Mouse (Mus musculus): ENCODE measurements around the gene Tubg2. TPM values are rescaled to one million over a fixed set of nuclear protein-coding genes. Genes with fewer than 3 reads are reported as not detected.

Gene Tubg2
- total RNA-seq, 1 experiment: 0.31 TPM

DNA sequence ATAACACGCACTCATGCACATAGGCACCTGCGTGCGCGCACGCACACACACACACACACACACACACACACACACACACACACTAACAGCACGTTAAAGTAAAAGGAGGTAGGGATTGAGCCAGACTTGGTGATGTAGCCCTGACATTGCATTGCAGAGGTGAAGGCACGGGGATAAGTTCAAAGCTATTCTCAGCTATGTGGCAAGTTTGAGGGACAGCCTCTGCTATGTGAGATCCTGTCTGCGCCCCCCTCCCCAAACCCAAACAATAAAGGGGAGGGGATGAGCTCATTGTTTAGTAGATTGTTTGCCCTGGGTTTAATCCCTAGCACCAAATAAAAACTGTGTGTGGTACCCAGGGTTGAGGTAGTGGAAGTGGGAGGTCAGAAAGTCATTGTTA, 14.6 kb upstream of the Tubg2 start:
- H3K27ac ChIP-seq (ENCODE audit: insufficient read depth, low read depth, low read length, poor library complexity, severe bottlenecking): no peak overlapping the region
- H3K9me3 ChIP-seq (ENCODE audit: control insufficient read depth, insufficient read depth, low read depth, low read length): no peaks in the 10 kb centered on the region
- no peaks in the 10 kb centered on the region for H3K36me3 ChIP-seq (ENCODE audit: control insufficient read depth, insufficient read depth, low read length, poor library complexity, severe bottlenecking)
- in situ Hi-C loops (cut with MboI; ENCODE audit: low sequenced_read_pairs in 2 of 2, unreplicated experiment in 2 of 2): no loop called here
- no peak overlapping the region for H3K4me3 ChIP-seq (ENCODE audit: insufficient read depth in 1 of 2, low read depth in 1 of 2, low read length in 2 of 2, poor library complexity in 1 of 2, severe bottlenecking in 1 of 2)
- no peak for DNase-seq (ENCODE audit: low read depth, low spot score)
- TF ChIP-seq MAFK (IDR thresholded peaks at IDR 0.05; ENCODE audit: insufficient read depth, low read depth, low read length) (no peak), CHD2 (IDR thresholded peaks at IDR 0.05; ENCODE audit: low read depth, low read length) (no peak), ZNF384 (IDR thresholded peaks at IDR 0.05; ENCODE audit: low read depth, low read length) (no peak), HCFC1 (IDR thresholded peaks at IDR 0.05; ENCODE audit: borderline replicate concordance, insufficient read depth, low read length) (no peak), ZC3H11A (IDR thresholded peaks at IDR 0.05; ENCODE audit: borderline replicate concordance, low read depth, low read length) (no peak)
- peaks cover 2 to 11% of the 10 kb centered on the region in 2 experiments; a peak in 1 of 4 replicates for H3K4me1 ChIP-seq (ENCODE audit: control insufficient read depth in 2 of 2, insufficient read depth in 2 of 2, low read length in 2 of 2, poor library complexity in 1 of 2)
- no peak overlapping the region for H3K9ac ChIP-seq (ENCODE audit: insufficient read depth, low read depth, low read length, poor library complexity, severe bottlenecking)

DNA sequence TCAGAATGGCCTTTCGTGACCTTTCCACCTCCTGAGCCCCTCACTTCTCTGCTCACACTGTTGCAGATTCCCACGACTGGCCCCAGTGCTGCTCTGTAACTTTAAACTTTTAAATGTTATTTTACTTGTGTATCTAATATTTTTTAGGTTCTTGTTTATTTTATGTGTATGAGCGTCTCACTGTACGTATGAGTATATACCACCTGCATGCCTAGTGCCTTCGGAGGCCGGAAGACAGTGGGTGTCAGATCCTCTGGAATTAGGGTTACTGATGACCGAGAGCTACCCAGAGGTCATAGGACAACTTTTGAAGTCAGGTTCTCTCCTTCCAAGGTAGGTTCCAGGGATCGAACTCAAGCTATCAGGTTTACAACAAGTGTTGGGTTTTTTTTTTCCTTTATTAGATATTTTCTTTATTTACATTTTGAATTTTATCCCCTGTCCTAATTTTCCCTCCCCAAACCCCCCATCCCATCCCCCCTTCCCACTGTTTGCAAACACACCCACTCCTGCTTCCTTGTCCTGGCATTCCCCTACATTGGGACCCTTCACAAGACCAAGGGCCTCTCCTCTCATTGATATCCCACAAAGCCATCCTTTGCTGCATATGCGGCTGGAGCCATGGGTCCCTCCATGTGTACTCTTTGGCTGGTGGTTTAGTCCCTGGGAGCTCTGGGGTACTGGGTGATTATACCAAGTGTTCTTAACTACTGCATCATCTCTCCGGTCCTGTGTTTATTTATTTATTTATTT, 13.3 kb upstream of the Tubg2 start:
- Histone ChIP-seq H3K9ac (ENCODE audit: insufficient read depth, low read depth, low read length, poor library complexity, severe bottlenecking) (no peak overlapping the region), H3K27ac (ENCODE audit: insufficient read depth, low read depth, low read length, poor library complexity, severe bottlenecking) (no peak overlapping the region; the same call in 1 of the 2 replicates), H3K4me3 (ENCODE audit: insufficient read depth in 1 of 2, low read depth in 1 of 2, low read length in 2 of 2, poor library complexity in 1 of 2, severe bottlenecking in 1 of 2) (no peak overlapping the region), H3K36me3 (ENCODE audit: control insufficient read depth, insufficient read depth, low read length, poor library complexity, severe bottlenecking) (no peaks in the 10 kb centered on the region), H3K4me1 (ENCODE audit: control insufficient read depth in 2 of 2, insufficient read depth in 2 of 2, low read length in 2 of 2, poor library complexity in 1 of 2) (peaks cover 2 to 11% of the 10 kb centered on the region in 2 experiments; a peak in 1 of 4 replicates), H3K9me3 (ENCODE audit: control insufficient read depth, insufficient read depth, low read depth, low read length) (no peaks in the 10 kb centered on the region)
- in situ Hi-C loops (cut with MboI; ENCODE audit: low sequenced_read_pairs in 2 of 2, unreplicated experiment in 2 of 2): no loop called here
- TF ChIP-seq CHD2 (IDR thresholded peaks at IDR 0.05; ENCODE audit: low read depth, low read length) (no peak), HCFC1 (IDR thresholded peaks at IDR 0.05; ENCODE audit: borderline replicate concordance, insufficient read depth, low read length) (no peak)
- no peak for DNase-seq (ENCODE audit: low read depth, low spot score)

DNA sequence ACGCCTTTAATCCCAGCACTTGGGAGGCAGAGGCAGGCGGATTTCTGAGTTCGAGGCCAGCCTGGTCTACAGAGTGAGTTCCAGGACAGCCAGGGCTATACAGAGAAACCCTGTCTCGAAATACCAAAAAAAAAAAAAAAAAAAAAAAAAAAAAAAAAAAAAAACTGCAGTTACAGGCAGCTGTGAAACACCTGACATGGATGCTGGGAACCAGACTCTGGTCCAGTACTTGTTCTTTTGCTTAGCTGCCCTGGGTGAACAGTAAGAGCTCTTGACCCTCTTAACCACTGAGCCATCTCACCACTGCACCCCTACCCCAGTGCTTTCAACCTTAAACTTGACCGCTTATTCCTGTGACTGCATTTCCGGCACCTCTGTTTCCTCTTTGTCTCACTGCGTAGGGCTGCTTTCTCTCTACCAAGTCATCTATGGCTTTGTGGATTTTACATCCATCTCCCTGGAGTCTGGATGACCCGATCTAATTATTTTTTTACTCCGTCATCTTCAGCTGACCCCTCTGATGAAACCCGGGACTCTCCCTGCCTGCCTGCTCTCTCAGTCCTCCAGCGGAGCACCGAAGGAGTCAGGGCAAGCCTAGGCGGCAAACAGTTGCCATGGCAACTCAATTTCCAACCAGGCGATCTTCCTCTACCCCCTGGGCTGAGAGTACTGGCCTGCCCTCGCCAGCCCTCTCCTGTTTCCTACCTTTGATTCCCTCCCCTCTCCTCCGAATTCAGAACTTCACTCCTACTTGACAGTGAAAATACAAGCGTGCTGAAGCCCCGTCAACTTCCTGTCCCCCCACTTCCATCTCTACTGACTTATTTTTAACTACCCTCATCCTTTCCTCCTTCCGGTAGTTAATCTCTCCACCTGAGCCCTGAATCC, 12.1 kb upstream of the Tubg2 start:
- peak overlapping the region; percentile 42; the same call in 1 of the 2 replicates for H3K27ac ChIP-seq (ENCODE audit: insufficient read depth, low read depth, low read length, poor library complexity, severe bottlenecking)
- no peak overlapping the region; the same call in 1 of the 2 replicates for H3K9ac ChIP-seq (ENCODE audit: insufficient read depth, low read depth, low read length, poor library complexity, severe bottlenecking)
- TF ChIP-seq ZC3H11A (IDR thresholded peaks at IDR 0.05; ENCODE audit: borderline replicate concordance, low read depth, low read length) (no peak), MAFK (IDR thresholded peaks at IDR 0.05; ENCODE audit: insufficient read depth, low read depth, low read length) (no peak), HCFC1 (IDR thresholded peaks at IDR 0.05; ENCODE audit: borderline replicate concordance, insufficient read depth, low read length) (no peak), ZNF384 (IDR thresholded peaks at IDR 0.05; ENCODE audit: low read depth, low read length) (peak; percentile 45; the same call in 1 of the 2 replicates), CHD2 (IDR thresholded peaks at IDR 0.05; ENCODE audit: low read depth, low read length) (no peak)
- no peak overlapping the region for H3K4me3 ChIP-seq (ENCODE audit: insufficient read depth in 1 of 2, low read depth in 1 of 2, low read length in 2 of 2, poor library complexity in 1 of 2, severe bottlenecking in 1 of 2)
- no peak for DNase-seq (ENCODE audit: low read depth, low spot score)
- peaks cover 2 to 12% of the 10 kb centered on the region in 2 experiments; a peak in 1 of 4 replicates for H3K4me1 ChIP-seq (ENCODE audit: control insufficient read depth in 2 of 2, insufficient read depth in 2 of 2, low read length in 2 of 2, poor library complexity in 1 of 2)
- no peaks in the 10 kb centered on the region for H3K36me3 ChIP-seq (ENCODE audit: control insufficient read depth, insufficient read depth, low read length, poor library complexity, severe bottlenecking)
- in situ Hi-C loops (cut with MboI; ENCODE audit: low sequenced_read_pairs in 2 of 2, unreplicated experiment in 2 of 2): no loop called here
- H3K9me3 ChIP-seq (ENCODE audit: control insufficient read depth, insufficient read depth, low read depth, low read length): no peaks in the 10 kb centered on the region

DNA sequence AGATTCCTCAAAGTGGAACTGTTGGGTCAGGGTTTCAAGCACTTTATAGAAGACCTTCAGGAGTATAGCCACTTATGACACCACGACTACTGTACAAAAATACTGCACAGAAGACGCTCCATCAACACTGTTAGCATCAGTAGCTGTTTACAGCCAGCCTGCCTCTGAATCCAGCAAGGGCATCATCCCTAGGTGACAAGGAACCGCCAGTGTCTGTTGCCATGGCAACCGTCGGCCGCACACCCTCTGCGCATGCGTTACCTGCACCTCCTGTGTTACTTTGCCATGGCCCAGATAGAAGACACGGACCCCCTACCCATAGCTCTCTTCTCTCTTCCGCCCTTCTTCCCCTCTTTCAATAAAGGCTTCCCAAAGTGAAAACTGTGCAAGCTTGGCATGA, 9.3 kb upstream of the Tubg2 start:
- Histone ChIP-seq H3K27ac (ENCODE audit: insufficient read depth, low read depth, low read length, poor library complexity, severe bottlenecking) (no peak overlapping the region), H3K4me1 (ENCODE audit: control insufficient read depth in 2 of 2, insufficient read depth in 2 of 2, low read length in 2 of 2, poor library complexity in 1 of 2) (peaks cover 1 to 9% of the 10 kb centered on the region in 2 experiments; a peak in 2 of 4 replicates), H3K36me3 (ENCODE audit: control insufficient read depth, insufficient read depth, low read length, poor library complexity, severe bottlenecking) (no peaks in the 10 kb centered on the region), H3K9me3 (ENCODE audit: control insufficient read depth, insufficient read depth, low read depth, low read length) (no peaks in the 10 kb centered on the region), H3K4me3 (ENCODE audit: insufficient read depth in 1 of 2, low read depth in 1 of 2, low read length in 2 of 2, poor library complexity in 1 of 2, severe bottlenecking in 1 of 2) (no peak overlapping the region), H3K9ac (ENCODE audit: insufficient read depth, low read depth, low read length, poor library complexity, severe bottlenecking) (no peak overlapping the region)
- DNase-seq (ENCODE audit: low read depth, low spot score): no peak
- in situ Hi-C loops (cut with MboI; ENCODE audit: low sequenced_read_pairs in 2 of 2, unreplicated experiment in 2 of 2): no loop called here
- TF ChIP-seq ZC3H11A (IDR thresholded peaks at IDR 0.05; ENCODE audit: borderline replicate concordance, low read depth, low read length): no peak
- no peak for TF ChIP-seq HCFC1 (IDR thresholded peaks at IDR 0.05; ENCODE audit: borderline replicate concordance, insufficient read depth, low read length)
- TF ChIP-seq MAFK (IDR thresholded peaks at IDR 0.05; ENCODE audit: insufficient read depth, low read depth, low read length): no peak
- TF ChIP-seq ZNF384 (IDR thresholded peaks at IDR 0.05; ENCODE audit: low read depth, low read length): no peak

Measured in ES-E14 (cell line).